Mouse (Mus musculus): ENCODE measurements around the gene Ank3. TPM values are rescaled to one million over a fixed set of nuclear protein-coding genes. Genes with fewer than 3 reads are reported as not detected.

Ank3 gene
- total and polyA plus RNA-seq, 2 experiments from 2014 or later, result 60.1 to 239 TPM

DNA sequence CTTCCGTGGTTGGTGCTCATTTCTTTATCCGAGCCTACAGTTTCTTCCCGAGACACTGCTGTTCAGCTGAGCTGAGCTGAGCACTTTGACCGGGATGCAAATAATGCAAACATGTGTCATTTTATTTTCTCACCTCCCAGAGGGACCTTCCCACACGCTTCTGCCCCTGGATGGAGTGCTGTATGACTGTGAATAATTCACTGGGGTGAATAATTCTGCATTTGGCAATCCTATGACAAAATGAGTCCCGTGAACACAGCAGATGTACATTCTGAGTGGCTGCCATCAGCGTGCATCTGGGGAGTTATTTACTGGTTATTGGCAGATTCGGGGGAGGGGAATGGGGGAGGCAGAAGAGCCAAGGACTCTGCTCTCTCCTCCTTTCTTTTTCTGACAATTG, 345.6 kb downstream of the Ank3 start:
- peak overlapping the region; percentile 37; the same call in 1 of the 2 replicates for H3K27ac ChIP-seq
- no peak overlapping the region for H3K9ac ChIP-seq (replicated peaks; ENCODE audit: low read length)
- peak; percentile 69 for ATAC-seq
- H3K9me3 ChIP-seq (ENCODE audit: low read length), result no peaks in the 10 kb centered on the region
- H3K4me2 ChIP-seq (ENCODE audit: low read depth, low read length), result no peak overlapping the region
- no peak for TF ChIP-seq CTCF (IDR thresholded peaks at IDR 0.05; ENCODE audit: low read depth)
- whole genome bisulfite sequencing, result 20% methylated on average over 8 of the region's 8 CpGs
- H3K4me3 ChIP-seq (ENCODE audit: low read length), result no peak overlapping the region
- no peaks in the 10 kb centered on the region for H3K27me3 ChIP-seq (ENCODE audit: insufficient read depth, low read length)
- DNase-seq (ENCODE audit: low spot score), result peak; percentile 73
- no peaks in the 10 kb centered on the region for H3K36me3 ChIP-seq (ENCODE audit: insufficient read depth, low read length)
- H3K4me1 ChIP-seq (ENCODE audit: insufficient read depth, low read length), result peaks cover 21% of the 10 kb centered on the region

DNA sequence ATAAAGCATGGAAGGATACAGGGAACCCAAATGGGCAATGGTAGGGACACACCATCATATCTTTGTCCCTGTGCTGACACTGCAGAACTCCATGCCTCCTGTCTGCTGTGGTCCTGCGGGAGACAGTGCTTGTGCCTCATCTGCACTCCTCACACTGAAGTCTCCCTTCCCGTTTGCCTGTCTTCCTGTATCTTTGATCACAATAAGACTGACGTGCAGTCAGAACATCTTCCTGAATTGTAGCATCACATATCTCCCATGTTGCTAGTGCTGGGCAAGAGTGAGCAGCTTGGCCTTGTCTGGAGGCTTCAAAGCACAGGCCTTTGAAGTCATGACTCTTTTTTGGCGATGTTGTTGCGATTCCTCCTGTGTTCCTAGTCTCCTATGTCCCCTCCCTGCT, 346.3 kb downstream of the Ank3 start:
- Histone ChIP-seq H3K27me3 (ENCODE audit: insufficient read depth, low read length) (no peaks in the 10 kb centered on the region), H3K36me3 (ENCODE audit: insufficient read depth, low read length) (no peaks in the 10 kb centered on the region), H3K4me2 (ENCODE audit: low read depth, low read length) (no peak overlapping the region), H3K9ac (replicated peaks; ENCODE audit: low read length) (no peak overlapping the region), H3K9me3 (ENCODE audit: low read length) (no peaks in the 10 kb centered on the region), H3K4me1 (ENCODE audit: insufficient read depth, low read length) (peaks cover 21% of the 10 kb centered on the region), H3K27ac (0 out of 2 replicates have a peak overlapping the region, but pooled peaks have one; percentile 37), H3K4me3 (ENCODE audit: low read length) (no peak overlapping the region)
- no peak for TF ChIP-seq CTCF (IDR thresholded peaks at IDR 0.05; ENCODE audit: low read depth)
- ATAC-seq (no peak), DNase-seq (ENCODE audit: low spot score) (no peak)
- 69% methylated on average over 5 of the region's 5 CpGs for WGBS

DNA sequence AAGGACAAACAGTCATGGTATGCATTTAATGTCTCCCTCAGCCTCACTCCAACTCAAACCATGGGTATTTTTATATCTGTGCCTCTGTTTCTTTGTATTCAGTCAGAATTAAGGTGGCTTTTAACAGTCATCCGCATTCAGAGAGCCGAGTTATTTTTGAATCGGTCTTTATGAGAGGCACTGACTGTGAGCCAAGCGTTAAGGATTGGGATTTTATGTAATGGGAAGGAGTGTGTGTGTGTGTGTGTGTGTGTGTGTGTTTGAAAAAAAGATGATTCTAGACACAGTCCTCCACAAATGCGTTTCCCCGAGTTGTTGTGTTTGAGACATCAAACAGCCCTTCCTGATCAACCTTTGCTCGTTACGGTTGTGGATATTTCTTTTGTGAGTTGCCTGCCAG, 347.7 kb downstream of the Ank3 start:
- no peak for DNase-seq (ENCODE audit: low spot score)
- ATAC-seq, result no peak

DNA sequence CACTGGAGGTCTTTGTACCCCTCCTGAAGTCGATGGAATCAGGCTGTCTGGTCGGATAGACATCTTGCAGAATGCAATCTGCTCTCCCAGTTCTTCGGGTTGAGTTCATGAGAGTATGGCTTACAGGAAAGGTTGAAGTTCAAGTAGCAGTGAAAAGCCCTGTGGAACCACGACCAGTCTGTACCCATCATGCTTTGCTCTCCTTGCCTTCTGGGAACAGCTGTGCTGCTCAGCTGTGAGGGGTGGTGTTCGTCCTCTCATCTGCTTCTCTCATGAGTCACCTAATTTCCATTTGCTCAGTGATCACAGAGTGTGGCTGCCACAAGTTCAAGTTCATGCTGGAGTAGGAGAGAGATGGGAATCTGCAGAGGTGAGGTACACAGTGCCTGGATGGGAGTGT, 348.2 kb downstream of the Ank3 start:
- no peak overlapping the region for H3K27ac ChIP-seq
- TF ChIP-seq CTCF (IDR thresholded peaks at IDR 0.05; ENCODE audit: low read depth), result no peak
- DNase-seq (ENCODE audit: low spot score) (no peak), ATAC-seq (no peak)
- H3K27me3 ChIP-seq (ENCODE audit: insufficient read depth, low read length), result no peaks in the 10 kb centered on the region
- no peak overlapping the region for H3K4me2 ChIP-seq (ENCODE audit: low read depth, low read length)
- no peaks in the 10 kb centered on the region for H3K9me3 ChIP-seq (ENCODE audit: low read length)
- no peak overlapping the region for H3K9ac ChIP-seq (replicated peaks; ENCODE audit: low read length)
- H3K36me3 ChIP-seq (ENCODE audit: insufficient read depth, low read length), result no peaks in the 10 kb centered on the region
- 40% methylated on average over 5 of the region's 5 CpGs for WGBS
- peaks cover 21% of the 10 kb centered on the region for H3K4me1 ChIP-seq (ENCODE audit: insufficient read depth, low read length)
- no peak overlapping the region for H3K4me3 ChIP-seq (ENCODE audit: low read length)

More for the DNA sequence above, 347.7 kb downstream of the Ank3 start:
- Histone ChIP-seq H3K27me3 (ENCODE audit: insufficient read depth, low read length) (no peaks in the 10 kb centered on the region), H3K27ac (no peak overlapping the region), H3K9me3 (ENCODE audit: low read length) (no peaks in the 10 kb centered on the region), H3K36me3 (ENCODE audit: insufficient read depth, low read length) (no peaks in the 10 kb centered on the region), H3K9ac (replicated peaks; ENCODE audit: low read length) (no peak overlapping the region), H3K4me3 (ENCODE audit: low read length) (no peak overlapping the region), H3K4me2 (ENCODE audit: low read depth, low read length) (no peak overlapping the region), H3K4me1 (ENCODE audit: insufficient read depth, low read length) (peaks cover 21% of the 10 kb centered on the region)
- TF ChIP-seq CTCF (IDR thresholded peaks at IDR 0.05; ENCODE audit: low read depth), result no peak
- 62% methylated on average over 8 of the region's 8 CpGs for WGBS

DNA sequence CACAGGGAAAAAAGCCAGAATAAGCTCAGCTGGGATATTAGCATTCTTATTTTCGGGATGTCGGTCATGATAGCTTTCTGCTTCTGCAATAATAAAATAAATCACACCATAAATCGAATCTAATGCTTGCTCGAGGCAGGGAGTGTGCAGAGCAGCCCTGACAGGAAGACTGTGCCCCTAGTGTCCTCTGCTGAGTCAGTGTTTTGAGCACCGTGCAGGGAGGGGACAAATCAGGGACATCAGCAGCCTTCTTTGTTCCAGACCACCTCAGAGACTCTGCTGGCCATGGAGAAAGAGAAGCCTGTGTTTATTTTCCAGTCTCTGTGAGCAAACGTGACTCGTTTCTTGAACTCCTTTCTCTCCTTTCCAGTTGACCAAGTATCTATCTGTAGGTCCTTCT, 352.8 kb downstream of the Ank3 start:
- H3K36me3 ChIP-seq (ENCODE audit: insufficient read depth, low read length), result no peaks in the 10 kb centered on the region
- ATAC-seq, result peak; percentile 55; the same call in 1 of the 2 replicates
- H3K9me3 ChIP-seq (ENCODE audit: low read length), result no peaks in the 10 kb centered on the region
- TF ChIP-seq CTCF (IDR thresholded peaks at IDR 0.05; ENCODE audit: low read depth), result no peak
- no peaks in the 10 kb centered on the region; the same call in 1 of the 2 replicates for H3K4me1 ChIP-seq (ENCODE audit: insufficient read depth, low read length)
- no peak overlapping the region for H3K9ac ChIP-seq (replicated peaks; ENCODE audit: low read length)
- no peak for DNase-seq (ENCODE audit: low spot score)
- H3K4me3 ChIP-seq (ENCODE audit: low read length), result no peak overlapping the region
- peak overlapping the region; percentile 11; the same call in 1 of the 2 replicates for H3K27ac ChIP-seq
- H3K27me3 ChIP-seq (ENCODE audit: insufficient read depth, low read length), result no peaks in the 10 kb centered on the region
- 28% methylated on average over 7 of the region's 7 CpGs for WGBS
- H3K4me2 ChIP-seq (ENCODE audit: low read depth, low read length), result no peak overlapping the region

DNA sequence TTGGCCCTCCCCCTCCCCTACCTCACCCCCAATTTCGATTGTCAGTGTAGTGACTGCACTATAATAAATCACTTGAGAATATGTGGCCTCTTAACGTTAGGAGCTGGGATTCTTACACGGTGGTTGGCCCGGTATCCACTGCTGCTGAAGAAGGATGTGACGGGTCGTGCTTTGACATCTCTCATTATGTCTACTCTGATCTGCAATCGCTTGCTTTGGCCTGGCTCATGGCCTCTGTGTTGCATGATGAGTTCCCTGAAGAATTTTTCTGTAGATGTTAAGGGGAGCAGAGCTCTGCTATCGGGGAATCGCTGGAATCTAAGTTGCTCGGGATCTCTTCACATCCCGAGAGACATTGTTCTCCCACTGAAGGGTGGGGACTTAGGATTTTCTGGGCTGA, 354.9 kb downstream of the Ank3 start:
- H3K4me2 ChIP-seq (ENCODE audit: low read depth, low read length), result no peak overlapping the region
- H3K4me1 ChIP-seq (ENCODE audit: insufficient read depth, low read length), result no peaks in the 10 kb centered on the region
- H3K9ac ChIP-seq (replicated peaks; ENCODE audit: low read length), result no peak overlapping the region
- no peaks in the 10 kb centered on the region for H3K36me3 ChIP-seq (ENCODE audit: insufficient read depth, low read length)
- H3K27me3 ChIP-seq (ENCODE audit: insufficient read depth, low read length), result no peaks in the 10 kb centered on the region
- no peaks in the 10 kb centered on the region for H3K9me3 ChIP-seq (ENCODE audit: low read length)
- WGBS, result 61% methylated on average over 11 of the region's 11 CpGs
- no peak overlapping the region for H3K4me3 ChIP-seq (ENCODE audit: low read length)
- no peak for DNase-seq (ENCODE audit: low spot score)
- no peak for TF ChIP-seq CTCF (IDR thresholded peaks at IDR 0.05; ENCODE audit: low read depth)
- ATAC-seq, result no peak
- no peak overlapping the region for H3K27ac ChIP-seq

DNA sequence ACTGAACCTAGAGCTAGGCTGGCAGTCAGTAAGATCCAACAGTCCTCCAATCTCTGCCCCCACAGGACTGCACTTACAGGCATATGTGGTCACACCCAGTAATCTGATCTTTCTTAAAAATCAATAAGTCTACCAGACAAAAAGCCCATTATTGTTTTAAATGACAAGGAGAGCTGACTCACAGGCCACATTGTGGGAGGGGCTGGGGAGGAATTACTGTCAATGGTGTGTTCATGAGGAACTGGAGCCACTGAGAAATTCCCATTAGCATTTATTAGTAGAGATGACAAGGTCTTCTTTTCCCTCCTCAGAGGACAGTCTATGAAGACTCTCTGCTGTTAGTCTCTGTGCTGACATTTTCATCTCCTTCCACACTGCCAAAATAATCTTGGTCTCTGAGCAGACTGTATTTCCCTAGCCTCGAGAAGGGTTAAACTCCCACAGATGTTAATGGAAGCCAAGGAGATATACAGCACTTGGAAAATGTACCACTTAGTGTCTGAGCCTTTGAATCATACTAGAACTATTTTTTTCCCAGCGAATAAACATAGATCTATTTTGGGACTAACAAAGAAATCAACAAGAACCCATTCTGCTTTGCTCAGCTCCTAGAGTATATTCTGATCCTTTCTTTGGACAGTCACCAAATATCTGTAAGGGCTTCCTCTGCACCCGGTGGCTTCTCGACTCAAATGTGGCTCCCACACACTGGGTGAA, 358.5 kb downstream of the Ank3 start:
- ATAC-seq, result no peak
- WGBS, result 63% methylated on average over 4 of the region's 4 CpGs
- no peak overlapping the region for H3K27ac ChIP-seq
- H3K4me2 ChIP-seq (ENCODE audit: low read depth, low read length), result no peak overlapping the region
- no peak for DNase-seq (ENCODE audit: low spot score)
- no peak for TF ChIP-seq CTCF (IDR thresholded peaks at IDR 0.05; ENCODE audit: low read depth)
- no peaks in the 10 kb centered on the region for H3K9me3 ChIP-seq (ENCODE audit: low read length)
- no peak overlapping the region for H3K9ac ChIP-seq (replicated peaks; ENCODE audit: low read length)
- H3K4me3 ChIP-seq (ENCODE audit: low read length), result no peak overlapping the region
- no peaks in the 10 kb centered on the region for H3K36me3 ChIP-seq (ENCODE audit: insufficient read depth, low read length)
- no peaks in the 10 kb centered on the region for H3K4me1 ChIP-seq (ENCODE audit: insufficient read depth, low read length)
- H3K27me3 ChIP-seq (ENCODE audit: insufficient read depth, low read length), result no peaks in the 10 kb centered on the region
